27 mouse cellular contexts compared by ENCODE assay signal in the genomic region with DNA sequence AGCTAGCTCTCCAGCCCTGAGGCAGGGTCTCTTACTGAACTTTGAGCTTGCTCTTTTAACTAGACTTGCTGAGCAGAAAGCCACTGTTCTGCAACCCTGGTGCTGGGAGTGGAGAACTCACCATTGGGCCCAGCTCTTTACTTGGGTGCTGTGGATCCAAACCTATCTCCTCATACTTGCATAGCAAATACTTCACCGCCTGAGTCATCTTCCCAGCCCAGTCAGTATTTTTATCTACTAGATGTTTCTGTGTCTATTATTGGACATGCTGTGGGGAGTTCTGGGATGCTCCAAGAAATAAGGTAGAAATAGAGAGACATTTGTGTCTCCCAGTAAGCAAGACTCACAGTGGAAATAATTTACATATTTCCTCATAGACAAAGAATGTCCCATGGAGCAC. TPM values are rescaled to one million over a fixed set of nuclear protein-coding genes. Genes with fewer than 3 reads are reported as not detected.
DNase-seq lines count a peak whose midpoint lies in the region; ATAC-seq and TF ChIP-seq lines count a peak whose summit lies in the region.
"Had no signal": no experiment of that assay in that cellular context is flagged by ENCODE, and none has a peak within 500 bp of the region (broad histone marks: within the 10 kb centered on the region; RNA-seq: fewer than 3 reads in every experiment).

No protein-coding gene starts in this region.

- peak overlapping the region; percentile 16; the same call in 1 of the 2 replicates for H3K27ac ChIP-seq in heart, postnatal 0 days (ENCODE audit: low read depth)
- H3K27ac ChIP-seq in liver, embryonic 15.5 days (replicated peaks), result peak overlapping the region; percentile 51
- no peak overlapping the region for H3K27ac ChIP-seq in forebrain, embryonic 15.5 days (replicated peaks)
- H3K27ac ChIP-seq: embryonic facial prominence, embryonic 10.5 days; forebrain, embryonic 10.5 days; heart, adult 2 months; hindbrain, embryonic 15.5 days had no signal

- no peak overlapping the region for H3K4me3 ChIP-seq in heart, postnatal 0 days (ENCODE audit: low read depth, low read length)
- no peak overlapping the region for H3K4me3 ChIP-seq in liver, embryonic 15.5 days (replicated peaks)
- no peak overlapping the region for H3K4me3 ChIP-seq in forebrain, embryonic 15.5 days
- H3K4me3 ChIP-seq: embryonic facial prominence, embryonic 10.5 days; erythroblast, embryonic 14.5 days; forebrain, embryonic 10.5 days; heart, adult 2 months; heart, embryonic 12.5 days; hindbrain, embryonic 15.5 days had no signal

- no peaks in the 10 kb centered on the region for H3K9me3 ChIP-seq in heart, postnatal 0 days (replicated peaks; ENCODE audit: control insufficient read depth, low read length)
- H3K9me3 ChIP-seq in liver, embryonic 15.5 days (replicated peaks), result no peaks in the 10 kb centered on the region
- no peaks in the 10 kb centered on the region for H3K9me3 ChIP-seq in forebrain, embryonic 15.5 days
- H3K9me3 ChIP-seq: embryonic facial prominence, embryonic 10.5 days; forebrain, embryonic 10.5 days; hindbrain, embryonic 15.5 days had no signal

- WGBS in heart, postnatal 0 days, result 48% methylated on average over 1 of the region's 1 CpGs
- WGBS in liver, embryonic 15.5 days (ENCODE audit: insufficient replicate concordance), result 82% methylated on average over 1 of the region's 1 CpGs
- 98% methylated on average over 1 of the region's 1 CpGs for WGBS in forebrain, embryonic 15.5 days

- no peak overlapping the region for H3K4me2 ChIP-seq in heart, postnatal 0 days (ENCODE audit: low read depth, low read length)
- H3K4me2 ChIP-seq in liver, embryonic 15.5 days, result no peak overlapping the region
- no peak overlapping the region for H3K4me2 ChIP-seq in forebrain, embryonic 15.5 days (replicated peaks)
- H3K4me2 ChIP-seq: heart, embryonic 12.5 days; hindbrain, embryonic 15.5 days had no signal

- no peak overlapping the region for H3K9ac ChIP-seq in heart, postnatal 0 days (replicated peaks; ENCODE audit: low read depth, low read length)
- no peak overlapping the region for H3K9ac ChIP-seq in liver, embryonic 15.5 days
- H3K9ac ChIP-seq in forebrain, embryonic 15.5 days (replicated peaks), result no peak overlapping the region
- H3K9ac ChIP-seq: heart, embryonic 12.5 days; hindbrain, embryonic 15.5 days had no signal

- H3K36me3 ChIP-seq in heart, postnatal 0 days (replicated peaks; ENCODE audit: control insufficient read depth, insufficient read depth, low read length), result no peaks in the 10 kb centered on the region
- H3K36me3 ChIP-seq in liver, embryonic 15.5 days (replicated peaks), result no peaks in the 10 kb centered on the region
- H3K36me3 ChIP-seq in forebrain, embryonic 15.5 days, result no peaks in the 10 kb centered on the region
- H3K36me3 ChIP-seq: embryonic facial prominence, embryonic 10.5 days; forebrain, embryonic 10.5 days; heart, embryonic 12.5 days; hindbrain, embryonic 15.5 days had no signal

- no peak for TF ChIP-seq CTCF in heart, postnatal 0 days (IDR thresholded peaks at IDR 0.05; ENCODE audit: low read depth)

- H3K27me3 ChIP-seq in heart, postnatal 0 days (ENCODE audit: control insufficient read depth, insufficient read depth, low read length), result no peaks in the 10 kb centered on the region
- H3K27me3 ChIP-seq in liver, embryonic 15.5 days, result peaks cover 21% of the 10 kb centered on the region
- H3K27me3 ChIP-seq in forebrain, embryonic 15.5 days, result no peaks in the 10 kb centered on the region
- H3K27me3 ChIP-seq: CH12.LX; heart, embryonic 12.5 days; hindbrain, embryonic 15.5 days had no signal

- ATAC-seq in heart, postnatal 0 days (ENCODE audit: insufficient read depth, low read depth), result peak; percentile 27; the same call in 1 of the 2 replicates
- peak; percentile 54; the same call in 1 of the 2 replicates for ATAC-seq in liver, embryonic 15.5 days (ENCODE audit: insufficient read depth)
- no peak for ATAC-seq in megakaryocyte progenitor cell, adult 5-6 weeks (replicated peaks; ENCODE audit: poor library complexity)
- ATAC-seq in forebrain, embryonic 15.5 days (replicated peaks), result no peak
- ATAC-seq: forebrain, embryonic 14.5 days had no signal

- no peak for TF ChIP-seq EP300 in heart, postnatal 0 days (IDR thresholded peaks at IDR 0.05; ENCODE audit: low read depth)

- no peak for DNase-seq in heart, postnatal 0 days (ENCODE audit: low spot score)
- DNase-seq in heart, adult 8-10 months (ENCODE audit: low spot score), result no peak
- DNase-seq in right cerebral cortex, postnatal 25 days, result peak; percentile 19
- no peak for DNase-seq in right cerebral cortex, postnatal 14 days
- DNase-seq: adrenal gland, adult 8-10 months; adrenal gland, postnatal 36 days; cerebellum, adult 2 months; cerebellum, postnatal 10 days; gastrocnemius, postnatal 14 days; heart, adult 2 months; heart, postnatal 36 days had no signal

- H3K4me1 ChIP-seq in heart, postnatal 0 days (ENCODE audit: control insufficient read depth, insufficient read depth), result 0 out of 2 replicates have a peak, but pooled peaks cover 7% of the 10 kb centered on the region
- H3K4me1 ChIP-seq in liver, embryonic 15.5 days (replicated peaks), result peaks cover 13% of the 10 kb centered on the region; the same call in 1 of the 2 replicates
- no peaks in the 10 kb centered on the region for H3K4me1 ChIP-seq in forebrain, embryonic 15.5 days
- H3K4me1 ChIP-seq: embryonic facial prominence, embryonic 10.5 days; forebrain, embryonic 10.5 days; hindbrain, embryonic 15.5 days had no signal

RNA-seq across cellular contexts. Expression of a gene that starts 33.0 kb away (rescaled TPM):
- total RNA-seq in heart, postnatal 0 days (2014; rRNA removed; ENCODE audit: low replicate concordance), result not detected in 2 replicates
- polyA plus RNA-seq in heart, postnatal 0 days (2015; fragmentation: Nextera tagmentation; extraction: Ambion mirVana), result not detected in 2 replicates
- not detected for total RNA-seq in heart, adult 8-10 months (2022)
- not detected in 2 replicates for polyA plus RNA-seq in liver, embryonic 15.5 days (2015; fragmentation: Nextera tagmentation; extraction: Ambion mirVana)
- total RNA-seq in megakaryocyte progenitor cell, adult 5-6 weeks (2015), result not detected in 2 replicates
- total RNA-seq in megakaryocyte progenitor cell, adult 5-6 weeks (2017), result not detected in 2 replicates
- polyA plus RNA-seq in forebrain, embryonic 15.5 days (2015; fragmentation: Nextera tagmentation; extraction: Ambion mirVana), result not detected in 2 replicates
- total RNA-seq: adrenal gland, adult 8-10 months; adrenal gland, postnatal 36 days; CH12.LX; gastrocnemius, adult 18-20 months; gastrocnemius, postnatal 14 days; heart, adult 2 months; heart, postnatal 36 days had no signal
- polyA plus RNA-seq: cerebellum, adult 2 months; embryonic facial prominence, embryonic 10.5 days; embryonic facial prominence, embryonic 14.5 days; erythroblast, embryonic 14.5 days; forebrain, embryonic 10.5 days; forebrain, embryonic 14.5 days; frontal cortex, adult 2 months; gonadal fat pad, adult 2 months; heart, adult 2 months; heart, embryonic 12.5 days; heart, embryonic 16.5 days; hindbrain, embryonic 11.5 days; hindbrain, embryonic 15.5 days had no signal

RNA-seq across cellular contexts. Expression of a gene that starts 35.2 kb away (rescaled TPM):
- total RNA-seq in heart, postnatal 0 days (2014; rRNA removed; ENCODE audit: low replicate concordance), result 71.0 and 78.8 TPM in 2 replicates
- 18.5 and 18.6 TPM in 2 replicates for polyA plus RNA-seq in heart, postnatal 0 days (2015; fragmentation: Nextera tagmentation; extraction: Ambion mirVana)
- 10 to 100 TPM; 23.8 to 28.7 (median 26.0) TPM for total RNA-seq in heart, adult 8-10 months (2022)
- 46.3 and 46.5 TPM in 2 replicates for polyA plus RNA-seq in liver, embryonic 15.5 days (2015; fragmentation: Nextera tagmentation; extraction: Ambion mirVana)
- 43.1 and 48.3 TPM in 2 replicates for total RNA-seq in megakaryocyte progenitor cell, adult 5-6 weeks (2015)
- 31.5 and 36.2 TPM in 2 replicates for total RNA-seq in megakaryocyte progenitor cell, adult 5-6 weeks (2017)
- polyA plus RNA-seq in forebrain, embryonic 15.5 days (2015; fragmentation: Nextera tagmentation; extraction: Ambion mirVana), result 34.6 and 36.8 TPM in 2 replicates

RNA-seq across cellular contexts. Expression of a gene that starts 35.8 kb away (rescaled TPM):
- not detected in 2 replicates for total RNA-seq in heart, postnatal 0 days (2014; rRNA removed; ENCODE audit: low replicate concordance)
- 0.14 TPM in 1 of 2 replicates, not detected in the other for polyA plus RNA-seq in heart, postnatal 0 days (2015; fragmentation: Nextera tagmentation; extraction: Ambion mirVana)
- not detected for total RNA-seq in heart, adult 8-10 months (2022)
- polyA plus RNA-seq in liver, embryonic 15.5 days (2015; fragmentation: Nextera tagmentation; extraction: Ambion mirVana), result 0.07 and 0.10 TPM in 2 replicates
- total RNA-seq in megakaryocyte progenitor cell, adult 5-6 weeks (2015), result not detected in 2 replicates
- total RNA-seq in megakaryocyte progenitor cell, adult 5-6 weeks (2017), result not detected in 2 replicates
- not detected in 2 replicates for polyA plus RNA-seq in forebrain, embryonic 15.5 days (2015; fragmentation: Nextera tagmentation; extraction: Ambion mirVana)
- total RNA-seq: adrenal gland, adult 8-10 months; adrenal gland, postnatal 36 days; CH12.LX; gastrocnemius, adult 18-20 months; gastrocnemius, postnatal 14 days; heart, adult 2 months; heart, postnatal 36 days had no signal
- polyA plus RNA-seq: cerebellum, adult 2 months; erythroblast, embryonic 14.5 days; forebrain, embryonic 10.5 days; forebrain, embryonic 14.5 days; frontal cortex, adult 2 months; gonadal fat pad, adult 2 months; heart, adult 2 months; heart, embryonic 12.5 days; hindbrain, embryonic 11.5 days; hindbrain, embryonic 15.5 days had no signal

Comparison
In these comparisons a context has a peak if more than half of its experiments do, and no peak if none do; other contexts are left out.
1. ATAC-seq: peak in heart, postnatal 0 days (single experiment) and liver, embryonic 15.5 days (single experiment); none in megakaryocyte progenitor cell, adult 5-6 weeks (single experiment) and forebrain, embryonic 15.5 days (single experiment).